Mouse (Mus musculus): Measurements from ENCODE around the gene Slc6a6. TPM values are rescaled to one million over a fixed set of nuclear protein-coding genes. Genes with fewer than 3 reads are reported as not detected.

Slc6a6 gene
- polyA plus RNA-seq, 1 experiment from 2014 or later: 59.5 TPM

DNA sequence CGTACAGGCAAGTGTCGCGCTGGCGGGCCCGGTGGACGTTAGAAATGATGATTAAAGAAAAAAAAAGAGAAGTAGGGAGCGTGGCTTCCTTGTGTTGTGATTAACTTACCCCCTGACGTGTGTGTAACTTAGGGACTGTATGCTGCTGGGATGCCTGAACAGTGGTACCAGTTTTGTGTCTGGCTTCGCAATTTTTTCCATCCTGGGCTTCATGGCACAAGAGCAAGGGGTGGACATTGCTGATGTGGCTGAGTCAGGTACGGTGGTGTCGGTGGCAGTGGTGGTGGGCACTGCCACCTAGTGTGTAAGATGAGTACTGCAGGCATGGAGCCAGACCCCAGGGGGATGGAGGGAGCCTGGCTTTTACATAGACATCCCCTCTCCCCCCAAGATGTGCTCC is 57.2 kb downstream of the Slc6a6 start:
- H3K27ac ChIP-seq (ENCODE audit: low read length): no peak overlapping the region

GRCm38 (mm10) chr6:91742466-91742865 is 58.6 kb downstream of the Slc6a6 start:
- ATAC-seq (ENCODE audit: insufficient read depth, low FRiP score): no peak
- WGBS: 56% methylated on average over 3 of the region's 3 CpGs
- Histone ChIP-seq H3K27ac (ENCODE audit: low read length) (no peak overlapping the region), H3K27me3 (ENCODE audit: control insufficient read depth, insufficient read depth, low read length) (no peaks in the 10 kb centered on the region), H3K4me1 (ENCODE audit: control insufficient read depth, insufficient read depth, low read length) (peaks cover 12% of the 10 kb centered on the region; the same call in 1 of the 2 replicates), H3K4me2 (ENCODE audit: low read depth, low read length) (no peak overlapping the region), H3K9me3 (replicated peaks; ENCODE audit: control insufficient read depth, low read length) (no peaks in the 10 kb centered on the region), H3K4me3 (replicated peaks; ENCODE audit: low read length) (no peak overlapping the region), H3K9ac (ENCODE audit: low read length) (no peak overlapping the region), H3K36me3 (ENCODE audit: control insufficient read depth, insufficient read depth, low read length) (peaks cover 14% of the 10 kb centered on the region; the same call in 1 of the 2 replicates)

More for the DNA sequence above, 57.2 kb downstream of the Slc6a6 start:
- ATAC-seq (ENCODE audit: insufficient read depth, low FRiP score): peak; percentile 23; the same call in 1 of the 2 replicates
- Histone ChIP-seq H3K4me1 (ENCODE audit: control insufficient read depth, insufficient read depth, low read length) (peaks cover 26% of the 10 kb centered on the region), H3K4me2 (ENCODE audit: low read depth, low read length) (no peak overlapping the region), H3K27me3 (ENCODE audit: control insufficient read depth, insufficient read depth, low read length) (no peaks in the 10 kb centered on the region), H3K9ac (ENCODE audit: low read length) (no peak overlapping the region), H3K36me3 (ENCODE audit: control insufficient read depth, insufficient read depth, low read length) (peaks cover 11% of the 10 kb centered on the region; the same call in 1 of the 2 replicates), H3K4me3 (replicated peaks; ENCODE audit: low read length) (no peak overlapping the region), H3K9me3 (replicated peaks; ENCODE audit: control insufficient read depth, low read length) (no peaks in the 10 kb centered on the region)
- WGBS: 60% methylated on average over 11 of the region's 11 CpGs

GRCm38 (mm10) chr6:91742995-91743394 is 59.1 kb downstream of the Slc6a6 start:
- H3K4me1 ChIP-seq (ENCODE audit: control insufficient read depth, insufficient read depth, low read length): peaks cover 7% of the 10 kb centered on the region; the same call in 1 of the 2 replicates
- no peak overlapping the region for H3K27ac ChIP-seq (ENCODE audit: low read length)
- ATAC-seq (ENCODE audit: insufficient read depth, low FRiP score): no peak
- no peaks in the 10 kb centered on the region for H3K27me3 ChIP-seq (ENCODE audit: control insufficient read depth, insufficient read depth, low read length)
- 88% methylated on average over 8 of the region's 8 CpGs for WGBS
- no peak overlapping the region for H3K4me2 ChIP-seq (ENCODE audit: low read depth, low read length)
- no peaks in the 10 kb centered on the region for H3K9me3 ChIP-seq (replicated peaks; ENCODE audit: control insufficient read depth, low read length)
- no peak overlapping the region for H3K9ac ChIP-seq (ENCODE audit: low read length)
- peaks cover 16% of the 10 kb centered on the region; the same call in 1 of the 2 replicates for H3K36me3 ChIP-seq (ENCODE audit: control insufficient read depth, insufficient read depth, low read length)
- H3K4me3 ChIP-seq (replicated peaks; ENCODE audit: low read length): no peak overlapping the region

- Histone ChIP-seq H3K4me1 (ENCODE audit: control insufficient read depth, insufficient read depth, low read length) (no peaks in the 10 kb centered on the region), H3K27ac (ENCODE audit: low read length) (no peak overlapping the region), H3K4me3 (replicated peaks; ENCODE audit: low read length) (no peak overlapping the region), H3K36me3 (ENCODE audit: control insufficient read depth, insufficient read depth, low read length) (peaks cover 25% of the 10 kb centered on the region), H3K27me3 (ENCODE audit: control insufficient read depth, insufficient read depth, low read length) (no peaks in the 10 kb centered on the region), H3K4me2 (ENCODE audit: low read depth, low read length) (no peak overlapping the region), H3K9me3 (replicated peaks; ENCODE audit: control insufficient read depth, low read length) (no peaks in the 10 kb centered on the region), H3K9ac (ENCODE audit: low read length) (no peak overlapping the region)
- no peak for ATAC-seq (ENCODE audit: insufficient read depth, low FRiP score)
- WGBS: 45% methylated on average over 4 of the region's 4 CpGs
These were observed 60.0 kb downstream of the Slc6a6 start for GRCm38 (mm10) chr6:91743886-91744285.

DNA sequence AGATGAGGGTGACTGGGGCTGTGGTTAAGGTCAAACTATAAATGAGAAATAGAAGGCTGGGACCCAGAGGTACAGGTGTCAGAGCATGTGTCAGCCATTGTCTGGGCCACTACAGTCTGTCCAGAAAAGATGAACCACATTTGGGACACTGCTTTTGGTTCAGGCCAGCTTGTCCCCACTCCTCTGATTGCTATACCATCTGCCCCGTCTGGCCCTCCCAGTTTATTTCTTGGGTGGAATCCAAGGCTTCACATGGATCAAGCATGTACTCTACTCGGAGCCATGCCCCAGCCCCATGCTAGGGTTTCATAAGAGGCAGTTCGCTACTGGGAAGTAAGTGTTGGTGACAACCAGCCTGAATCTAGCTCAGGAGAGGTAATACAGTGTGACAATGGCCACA is 61.4 kb downstream of the Slc6a6 start:
- H3K27ac ChIP-seq (ENCODE audit: low read length): no peak overlapping the region
- no peak overlapping the region for H3K9ac ChIP-seq (ENCODE audit: low read length)
- H3K27me3 ChIP-seq (ENCODE audit: control insufficient read depth, insufficient read depth, low read length): no peaks in the 10 kb centered on the region
- ATAC-seq (ENCODE audit: insufficient read depth, low FRiP score): no peak
- H3K9me3 ChIP-seq (replicated peaks; ENCODE audit: control insufficient read depth, low read length): no peaks in the 10 kb centered on the region
- H3K4me1 ChIP-seq (ENCODE audit: control insufficient read depth, insufficient read depth, low read length): no peaks in the 10 kb centered on the region
- no peak overlapping the region for H3K4me3 ChIP-seq (replicated peaks; ENCODE audit: low read length)
- 86% methylated on average over 3 of the region's 3 CpGs for WGBS
- H3K4me2 ChIP-seq (ENCODE audit: low read depth, low read length): no peak overlapping the region
- peaks cover 28% of the 10 kb centered on the region for H3K36me3 ChIP-seq (ENCODE audit: control insufficient read depth, insufficient read depth, low read length)

- H3K9ac ChIP-seq (ENCODE audit: low read length): no peak overlapping the region
- no peak overlapping the region for H3K4me3 ChIP-seq (replicated peaks; ENCODE audit: low read length)
- no peaks in the 10 kb centered on the region for H3K27me3 ChIP-seq (ENCODE audit: control insufficient read depth, insufficient read depth, low read length)
- peaks cover 31% of the 10 kb centered on the region for H3K36me3 ChIP-seq (ENCODE audit: control insufficient read depth, insufficient read depth, low read length)
- no peaks in the 10 kb centered on the region for H3K4me1 ChIP-seq (ENCODE audit: control insufficient read depth, insufficient read depth, low read length)
- WGBS: 77% methylated on average over 7 of the region's 7 CpGs
- no peak overlapping the region for H3K27ac ChIP-seq (ENCODE audit: low read length)
- no peak overlapping the region for H3K4me2 ChIP-seq (ENCODE audit: low read depth, low read length)
- H3K9me3 ChIP-seq (replicated peaks; ENCODE audit: control insufficient read depth, low read length): no peaks in the 10 kb centered on the region
- no peak for ATAC-seq (ENCODE audit: insufficient read depth, low FRiP score)
These were observed 62.2 kb downstream of the Slc6a6 start for GRCm38 (mm10) chr6:91745947-91746582.

- 77% methylated on average over 5 of the region's 5 CpGs for WGBS
- Histone ChIP-seq H3K36me3 (ENCODE audit: control insufficient read depth, insufficient read depth, low read length) (peaks cover 33% of the 10 kb centered on the region), H3K4me1 (ENCODE audit: control insufficient read depth, insufficient read depth, low read length) (no peaks in the 10 kb centered on the region), H3K9me3 (replicated peaks; ENCODE audit: control insufficient read depth, low read length) (no peaks in the 10 kb centered on the region), H3K27me3 (ENCODE audit: control insufficient read depth, insufficient read depth, low read length) (no peaks in the 10 kb centered on the region), H3K27ac (ENCODE audit: low read length) (no peak overlapping the region), H3K9ac (ENCODE audit: low read length) (no peak overlapping the region), H3K4me2 (ENCODE audit: low read depth, low read length) (no peak overlapping the region), H3K4me3 (replicated peaks; ENCODE audit: low read length) (no peak overlapping the region)
- no peak for ATAC-seq (ENCODE audit: insufficient read depth, low FRiP score)
These were observed 62.9 kb downstream of the Slc6a6 start for GRCm38 (mm10) chr6:91746776-91747175.

GRCm38 (mm10) chr6:91750976-91751375 is 67.1 kb downstream of the Slc6a6 start:
- Histone ChIP-seq H3K27ac (ENCODE audit: low read length) (no peak overlapping the region), H3K36me3 (ENCODE audit: control insufficient read depth, insufficient read depth, low read length) (peaks cover 26% of the 10 kb centered on the region), H3K27me3 (ENCODE audit: control insufficient read depth, insufficient read depth, low read length) (no peaks in the 10 kb centered on the region), H3K9me3 (replicated peaks; ENCODE audit: control insufficient read depth, low read length) (no peaks in the 10 kb centered on the region), H3K4me3 (replicated peaks; ENCODE audit: low read length) (no peak overlapping the region), H3K9ac (ENCODE audit: low read length) (no peak overlapping the region), H3K4me1 (ENCODE audit: control insufficient read depth, insufficient read depth, low read length) (no peaks in the 10 kb centered on the region), H3K4me2 (ENCODE audit: low read depth, low read length) (no peak overlapping the region)
- no peak for ATAC-seq (ENCODE audit: insufficient read depth, low FRiP score)
- WGBS: 73% methylated on average over 3 of the region's 3 CpGs

GRCm38 (mm10) chr6:91752884-91753283 is 69.0 kb downstream of the Slc6a6 start:
- no peak for ATAC-seq (ENCODE audit: insufficient read depth, low FRiP score)
- H3K4me1 ChIP-seq (ENCODE audit: control insufficient read depth, insufficient read depth, low read length): no peaks in the 10 kb centered on the region
- H3K9ac ChIP-seq (ENCODE audit: low read length): no peak overlapping the region
- no peaks in the 10 kb centered on the region for H3K9me3 ChIP-seq (replicated peaks; ENCODE audit: control insufficient read depth, low read length)
- H3K4me2 ChIP-seq (ENCODE audit: low read depth, low read length): no peak overlapping the region
- 69% methylated on average over 8 of the region's 8 CpGs for WGBS
- peaks cover 22% of the 10 kb centered on the region for H3K36me3 ChIP-seq (ENCODE audit: control insufficient read depth, insufficient read depth, low read length)
- H3K27me3 ChIP-seq (ENCODE audit: control insufficient read depth, insufficient read depth, low read length): no peaks in the 10 kb centered on the region
- no peak overlapping the region for H3K4me3 ChIP-seq (replicated peaks; ENCODE audit: low read length)
- H3K27ac ChIP-seq (ENCODE audit: low read length): no peak overlapping the region

All from stomach, embryonic 16.5 days (tissue).